Mouse (Mus musculus) layer of hippocampus, postnatal 14 days (tissue): Measurements from ENCODE around the gene Etfb. TPM values are rescaled to one million over a fixed set of nuclear protein-coding genes. Genes with fewer than 3 reads are reported as not detected.

ENCODE experiments used
- DNase-seq, 2 experiments: peaks; one replicate each; pipeline ENCODE4 v3.0.0; 2021 to 2022; ENCODE audit warnings: low spot score in 2 of 2, mixed read lengths in 1 of 2
- total RNA-seq, 2 experiments: library from RNA; stranded (reverse); gene quantifications; 2 replicates each; pipeline ENCODE4 v1.2.3; 2021

Gene Etfb
- total RNA-seq, 2 experiments from 2014 or later = 65.6 to 75.0 TPM

DNA sequence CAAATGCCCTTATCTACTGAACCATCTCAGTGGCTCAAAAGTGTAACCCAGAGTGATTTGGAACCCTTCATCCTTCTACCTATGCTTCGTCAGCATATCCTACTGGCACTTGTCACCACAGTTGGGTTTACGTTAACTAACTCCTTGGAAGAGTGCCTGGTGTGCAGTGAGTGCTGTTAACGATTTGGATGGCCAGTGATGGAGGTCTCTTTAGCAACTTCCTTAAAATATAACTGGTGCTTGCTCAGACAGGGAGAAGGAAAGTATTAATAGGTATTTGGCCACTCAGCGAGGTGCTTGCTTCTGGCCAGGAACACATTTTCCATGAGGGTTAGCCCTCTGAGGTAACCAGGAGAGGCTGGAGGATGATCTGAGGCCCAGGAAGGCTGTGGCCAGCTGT, 3.9 kb downstream of the Etfb start:
- DNase-seq = no peak

- no peak for DNase-seq
These were observed 4.4 kb downstream of the Etfb start for GRCm38 (mm10) chr7:43448246-43448645.

DNA sequence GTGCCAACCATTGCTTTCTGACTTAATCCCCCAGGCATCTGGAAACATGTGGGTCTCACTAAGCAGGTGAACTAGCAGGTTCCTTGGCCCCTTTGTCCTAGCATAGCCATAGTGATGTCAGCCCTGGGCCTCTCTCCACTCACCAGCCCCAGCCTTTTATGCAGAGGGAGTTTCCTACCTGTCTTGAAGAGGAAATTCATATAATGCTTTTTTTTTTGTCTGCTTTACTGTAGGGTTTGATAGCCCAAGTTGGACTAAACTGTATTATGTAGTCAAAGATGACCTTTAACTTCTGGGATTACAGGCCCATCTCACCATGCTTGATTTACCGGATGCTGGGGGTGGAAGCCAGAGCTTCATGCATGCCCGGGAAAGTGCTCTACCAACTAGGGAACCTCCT, 5.9 kb downstream of the Etfb start:
- DNase-seq = no peak

DNA sequence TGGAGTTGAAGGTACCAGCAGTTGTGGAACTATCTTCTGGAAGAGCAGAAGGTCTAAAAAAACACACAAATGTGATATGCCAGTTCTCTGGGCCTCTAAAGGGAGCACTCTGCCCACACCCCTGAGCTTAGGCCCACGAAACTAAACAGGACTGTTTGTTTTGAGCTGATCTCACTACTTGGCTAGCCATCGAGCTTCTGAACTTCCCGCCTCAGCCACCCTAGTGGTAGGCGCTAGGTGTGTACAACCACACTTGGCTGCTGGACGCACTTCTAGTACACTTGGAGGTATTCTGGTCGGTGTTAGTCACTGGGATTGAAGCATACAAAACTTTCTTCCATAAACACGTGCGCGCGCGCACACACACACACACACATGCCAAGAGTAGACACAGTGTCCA, 7.8 kb downstream of the Etfb start:
- DNase-seq = no peak

DNA sequence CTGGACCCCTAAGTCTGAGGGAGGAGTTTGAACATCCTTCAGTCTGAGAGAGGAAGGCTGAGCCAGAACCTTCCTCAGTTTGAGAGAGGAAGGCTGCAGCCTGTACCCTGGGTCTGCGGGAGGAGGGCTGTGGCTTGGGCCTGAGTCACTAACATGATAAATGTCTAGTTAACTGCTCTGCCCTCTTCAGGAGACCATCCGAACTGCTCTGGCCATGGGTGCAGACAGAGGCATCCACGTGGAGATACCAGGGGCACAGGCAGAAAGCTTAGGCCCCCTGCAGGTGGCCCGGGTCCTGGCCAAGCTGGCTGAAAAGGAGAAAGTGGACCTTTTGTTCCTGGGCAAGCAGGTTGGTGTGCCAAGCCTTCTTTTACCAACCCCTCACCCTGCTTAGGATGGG, 8.7 kb downstream of the Etfb start:
- no peak for DNase-seq

DNA sequence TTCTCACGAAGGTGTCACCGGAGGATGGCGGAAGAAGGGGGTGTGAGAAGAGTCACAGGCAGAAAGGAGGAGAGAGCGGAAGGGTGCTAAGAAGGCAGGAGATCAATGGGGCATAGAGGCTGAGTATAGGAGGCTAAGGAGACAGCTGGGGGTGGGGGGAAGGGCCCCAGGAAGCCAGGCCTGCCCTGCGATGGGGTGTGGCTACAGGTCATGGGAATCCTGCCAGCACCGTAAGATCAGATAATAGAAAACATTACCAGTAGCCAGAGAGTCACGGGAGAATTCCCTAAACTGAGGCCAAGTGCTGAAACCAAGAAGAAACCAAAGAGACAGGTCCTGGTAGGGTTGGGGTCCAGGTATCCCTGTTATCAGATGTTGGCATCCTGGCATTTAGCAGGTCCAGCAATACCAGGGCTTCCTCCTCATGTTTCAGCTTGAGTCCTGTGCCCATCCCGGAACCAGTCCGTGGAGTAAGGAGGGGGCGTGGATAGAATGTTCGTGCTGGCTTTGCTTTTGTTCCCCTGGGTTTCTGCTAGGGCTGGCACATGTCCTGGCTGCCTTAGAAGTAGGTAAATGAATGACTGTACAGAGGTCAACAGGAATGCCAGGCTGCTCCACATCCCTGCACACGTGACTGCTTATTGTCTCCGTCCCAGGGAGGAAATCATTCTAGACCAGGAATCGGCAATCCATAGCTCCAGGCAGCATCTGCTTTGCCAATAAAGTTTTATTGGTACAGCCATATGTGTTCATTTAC, 9.9 kb downstream of the Etfb start:
- DNase-seq = no peak

GRCm38 (mm10) chr7:43454371-43454770, 10.5 kb downstream of the Etfb start:
- DNase-seq = no peak

DNA sequence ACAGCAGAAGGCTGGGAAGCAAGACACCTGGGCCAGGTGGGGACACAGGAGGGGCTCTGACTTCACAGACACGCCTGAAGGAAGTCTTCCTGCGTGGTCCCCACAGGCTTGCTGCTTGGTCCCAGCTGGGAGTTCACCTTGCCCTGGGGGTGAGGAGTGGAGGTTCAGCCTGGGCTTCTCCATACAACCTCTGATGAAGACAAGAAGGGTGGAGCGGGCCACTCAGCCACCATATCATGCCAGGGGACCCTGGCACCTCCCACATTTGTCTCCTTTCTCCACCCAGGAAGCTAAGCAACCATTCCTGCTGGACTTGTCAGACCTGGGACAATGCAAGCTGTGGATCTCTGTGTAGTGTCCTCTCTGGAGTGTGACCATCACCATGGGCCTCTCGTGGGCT, 19.0 kb downstream of the Etfb start, which contains the start of gene Vsig10l:
Vsig10l (plus strand) TSS at position 301 of the 400 bp plus-strand sequence.
- no peak for DNase-seq

GRCm38 (mm10) chr7:43463976-43464375, 20.1 kb downstream of the Etfb start:
- no peak for DNase-seq

DNA sequence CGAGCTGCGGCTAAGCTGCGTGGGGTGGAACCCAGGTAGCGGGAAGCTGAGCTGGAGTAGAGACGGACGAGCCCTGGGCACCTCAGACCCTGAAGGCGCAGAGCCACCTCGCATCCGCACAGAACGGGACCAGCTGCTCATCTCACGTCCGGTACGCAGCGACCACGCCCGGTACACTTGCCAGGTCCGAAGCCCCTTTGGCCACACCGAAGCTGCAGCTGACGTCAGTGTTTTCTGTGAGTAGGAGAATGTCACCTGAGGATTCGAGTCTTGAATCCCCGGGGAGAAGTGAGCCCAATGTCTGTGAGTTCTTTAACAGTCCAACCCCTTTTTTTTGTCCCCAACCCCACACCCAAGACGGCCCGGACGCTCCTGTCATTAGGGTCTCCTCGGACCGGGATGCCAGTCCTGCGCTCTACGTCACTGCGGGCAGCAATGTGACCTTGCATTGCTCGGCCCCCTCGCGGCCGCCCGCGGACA, 21.0 kb downstream of the Etfb start:
- DNase-seq = no peak

- DNase-seq = peak; percentile 77 to 81
These were observed 21.6 kb downstream of the Etfb start for GRCm38 (mm10) chr7:43465344-43466098.

- peak; percentile 67 to 74 for DNase-seq
These were observed 22.3 kb downstream of the Etfb start for GRCm38 (mm10) chr7:43466099-43466694.

DNA sequence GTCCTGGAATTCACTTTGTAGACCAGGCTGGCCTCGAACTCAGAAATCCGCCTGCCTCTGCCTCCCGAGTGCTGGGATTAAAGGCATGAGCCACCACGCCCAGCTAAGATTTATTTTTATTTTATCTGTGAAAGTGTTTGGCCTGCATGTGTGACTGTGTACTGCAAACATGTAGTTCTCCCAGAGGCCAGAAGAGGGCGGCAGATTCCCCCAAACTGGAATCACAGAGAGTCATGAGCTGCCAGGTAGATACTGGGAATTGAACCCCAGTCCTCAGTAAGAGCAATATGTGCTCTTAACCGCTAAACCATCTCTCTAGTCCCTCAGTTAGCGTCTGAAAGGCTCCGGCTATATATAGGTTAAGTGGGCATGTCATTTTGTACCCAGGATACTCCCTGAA, 26.5 kb downstream of the Etfb start:
- DNase-seq = no peak

GRCm38 (mm10) chr7:43475706-43476105, 31.8 kb downstream of the Etfb start:
- no peak for DNase-seq

DNA sequence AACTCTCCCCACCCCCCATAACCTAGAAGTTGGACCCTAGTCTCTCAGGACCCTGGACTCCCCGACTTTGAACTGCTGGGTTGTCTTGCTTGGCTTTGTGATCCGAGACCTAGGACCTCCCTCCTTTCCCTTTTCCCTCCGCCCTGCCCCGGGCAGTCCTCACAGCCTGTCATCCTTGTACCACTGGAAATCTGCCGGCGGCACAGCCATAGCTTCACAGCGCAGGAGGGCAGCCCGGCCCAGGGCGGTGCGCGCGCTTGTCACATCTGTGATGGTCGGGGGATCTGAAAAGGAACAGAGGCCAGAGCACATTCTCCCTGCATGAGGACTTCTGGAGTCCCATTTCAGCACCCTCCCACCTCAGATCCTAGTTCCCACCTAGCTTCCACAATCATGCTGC, 32.5 kb downstream of the Etfb start:
- DNase-seq = no peak

- no peak for DNase-seq
These were observed 37.3 kb downstream of the Etfb start for GRCm38 (mm10) chr7:43481191-43481590.

- no peak for DNase-seq
These were observed 38.3 kb downstream of the Etfb start for GRCm38 (mm10) chr7:43482090-43482716.

DNA sequence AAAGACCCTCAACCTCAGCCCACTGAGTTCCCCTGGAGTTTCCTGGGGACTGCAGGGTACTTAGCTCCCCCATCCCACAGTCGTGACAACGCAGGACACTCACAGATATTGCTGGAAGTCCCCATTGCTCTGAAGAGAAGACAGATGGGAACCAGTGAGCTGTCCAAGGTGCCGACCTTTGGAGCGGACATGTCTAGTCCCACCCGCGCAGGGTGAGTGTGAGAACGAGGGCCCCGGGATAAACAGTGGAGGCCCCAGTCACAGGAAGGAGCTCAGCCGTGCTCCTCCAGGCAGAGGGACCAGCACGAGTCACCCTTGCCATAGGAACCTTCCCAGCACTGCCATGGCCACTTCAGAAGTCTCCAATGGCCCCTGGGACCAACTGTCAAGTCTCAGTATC, 39.4 kb downstream of the Etfb start:
- no peak for DNase-seq

GRCm38 (mm10) chr7:43488646-43489045, 44.8 kb downstream of the Etfb start:
- no peak for DNase-seq

GRCm38 (mm10) chr7:43489631-43490125, 45.8 kb downstream of the Etfb start, which contains the start of gene Iglon5:
Iglon5 (minus strand) TSS chr7:43490075.
- DNase-seq = peak in 1 of 2 experiments; percentile 39

- DNase-seq = peak; percentile 75 to 76
These were observed 46.3 kb downstream of the Etfb start for GRCm38 (mm10) chr7:43490182-43490584.
